Mouse (Mus musculus): ENCODE data around the gene Mycbp2. TPM values are rescaled to one million over a fixed set of nuclear protein-coding genes. Genes with fewer than 3 reads are reported as not detected.

Mycbp2 gene
- polyA plus RNA-seq, 1 experiment from 2014 or later = 24.8 TPM

Other genes with a start within 250 kb of the Mycbp2 start
- 26.5 and 27.3 TPM in 2 replicates for gene Fbxl3, start 247.2 kb downstream of the Mycbp2 start, polyA plus RNA-seq (2014; fragmentation: Nextera tagmentation; extraction: Ambion mirVana)
- gene Scel, start 166.5 kb upstream of the Mycbp2 start, polyA plus RNA-seq (2014; fragmentation: Nextera tagmentation; extraction: Ambion mirVana) = 0.11 and 0.33 TPM in 2 replicates

Measured in midbrain, embryonic 11.5 days (tissue).